Mouse (Mus musculus) R1 (cell line): ENCODE measurements around the gene Zfp1.
"Not testable (repeated sequence)": the region's sequence is repeated elsewhere in the genome, so short reads cannot be mapped to it uniquely, and the experiment has no call there.

ENCODE experiments used
- DNase-seq: peaks from one replicate; pipeline ENCODE4 v3.0.0-alpha.2; 2018; ENCODE audit warnings: low read depth, low spot score

The Zfp1 gene

GRCm38 (mm10) chr8:111624853-111625221 is 18.4 kb upstream of the Zfp1 start:
- DNase-seq: no peak

DNA sequence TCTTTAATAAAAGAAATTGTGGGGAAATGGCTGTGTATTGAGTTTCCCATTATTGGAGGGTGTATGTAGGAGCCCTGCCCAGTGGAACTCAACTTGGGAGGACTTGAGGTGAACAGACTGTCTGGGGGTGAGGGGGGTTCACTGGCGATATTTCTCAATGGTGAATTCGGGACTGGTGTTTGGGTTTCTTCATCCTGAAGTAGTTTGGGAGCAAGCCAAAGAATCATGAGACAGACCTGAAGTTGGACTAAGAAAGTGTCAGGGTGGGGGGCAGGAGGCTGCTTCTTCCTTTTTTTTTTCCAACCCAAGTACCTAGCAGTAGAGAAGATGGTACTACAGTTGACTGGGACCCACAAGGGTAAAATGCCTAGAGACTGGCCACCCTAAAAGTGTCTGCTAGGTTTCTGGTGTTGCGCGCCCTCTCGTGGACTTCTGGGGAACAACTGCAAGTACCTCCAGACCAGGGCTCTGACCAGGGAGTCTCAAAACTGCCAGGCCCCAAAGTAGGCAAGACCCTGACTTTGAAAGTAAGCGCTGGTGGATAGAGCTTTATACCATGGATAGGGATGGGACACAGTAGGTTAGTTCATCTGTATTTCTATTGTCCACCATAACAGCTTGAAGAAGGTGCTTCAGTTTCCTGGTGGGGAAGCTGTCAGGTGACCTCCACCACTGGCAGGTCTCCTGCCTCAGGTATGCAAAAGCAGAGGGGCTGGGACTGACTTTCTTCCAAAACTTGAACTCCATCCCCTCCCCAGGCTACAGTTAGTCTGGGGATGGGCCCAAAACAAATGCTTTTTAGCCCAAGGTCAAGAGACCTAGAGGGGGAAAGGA is 17.3 kb upstream of the Zfp1 start:
- peak; percentile 90 for DNase-seq

DNA sequence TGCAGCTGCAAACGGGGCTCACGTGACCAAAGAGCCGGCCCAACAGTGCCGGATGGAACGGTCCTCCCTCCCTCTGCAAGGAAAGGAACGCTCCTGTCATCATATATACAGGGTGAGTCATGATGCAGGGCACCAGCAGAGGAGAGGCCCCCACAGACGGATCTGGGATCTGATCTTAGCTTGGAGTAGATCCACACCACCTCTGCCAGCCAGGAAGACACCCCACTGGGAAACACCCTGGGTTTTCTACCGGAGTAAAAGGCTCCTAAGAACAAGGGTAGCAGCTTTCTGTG is 16.7 kb upstream of the Zfp1 start:
- DNase-seq: no peak

DNA sequence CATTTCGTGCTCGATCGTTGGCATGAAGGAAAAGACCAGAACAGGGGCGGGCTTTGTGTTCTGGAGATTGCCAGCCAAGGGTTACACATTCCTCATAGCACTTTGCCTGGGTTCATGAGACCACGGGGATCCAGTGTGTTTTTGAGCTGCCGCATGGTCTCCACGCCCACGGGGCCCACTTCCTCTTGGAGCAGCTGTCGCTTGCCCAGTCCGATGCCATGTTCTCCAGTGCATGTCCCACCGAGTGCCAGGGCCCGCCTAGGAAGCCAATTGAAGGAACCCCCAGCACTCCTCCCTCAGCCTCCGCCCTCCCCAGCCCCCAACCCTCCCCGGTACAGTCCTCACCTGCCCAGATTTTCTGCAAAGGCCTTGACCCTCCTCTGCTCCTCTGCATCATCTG is 16.3 kb upstream of the Zfp1 start:
- no peak for DNase-seq

DNA sequence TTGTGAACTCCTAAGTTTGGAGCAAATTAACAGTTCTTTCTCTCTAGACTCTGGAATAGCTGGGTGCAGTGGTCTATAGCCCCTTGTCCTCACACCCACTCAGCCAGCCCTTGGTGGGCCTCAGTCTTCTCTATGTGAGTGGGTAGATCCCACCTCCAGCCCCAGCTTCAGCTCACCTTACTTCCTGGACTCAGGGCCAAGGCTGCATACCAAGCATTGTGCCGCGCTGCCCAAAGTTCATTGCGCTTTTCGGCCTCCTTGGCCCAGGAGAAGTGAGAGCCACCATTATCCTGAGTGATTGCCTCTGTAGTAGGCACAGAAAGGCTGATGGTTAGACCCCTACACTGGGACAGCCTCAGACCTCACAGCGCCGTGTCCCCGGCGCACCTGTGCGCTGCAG is 15.3 kb upstream of the Zfp1 start:
- DNase-seq: no peak

GRCm38 (mm10) chr8:111628401-111628800 is 14.8 kb upstream of the Zfp1 start:
- no peak for DNase-seq

GRCm38 (mm10) chr8:111628894-111629501 is 14.2 kb upstream of the Zfp1 start:
- DNase-seq: no peak

- DNase-seq: no peak
Measured at GRCm38 (mm10) chr8:111630105-111630521, 13.1 kb upstream of the Zfp1 start, which contains the start of gene Ldhd. Ldhd (minus strand) TSS chr8:111630374.

DNA sequence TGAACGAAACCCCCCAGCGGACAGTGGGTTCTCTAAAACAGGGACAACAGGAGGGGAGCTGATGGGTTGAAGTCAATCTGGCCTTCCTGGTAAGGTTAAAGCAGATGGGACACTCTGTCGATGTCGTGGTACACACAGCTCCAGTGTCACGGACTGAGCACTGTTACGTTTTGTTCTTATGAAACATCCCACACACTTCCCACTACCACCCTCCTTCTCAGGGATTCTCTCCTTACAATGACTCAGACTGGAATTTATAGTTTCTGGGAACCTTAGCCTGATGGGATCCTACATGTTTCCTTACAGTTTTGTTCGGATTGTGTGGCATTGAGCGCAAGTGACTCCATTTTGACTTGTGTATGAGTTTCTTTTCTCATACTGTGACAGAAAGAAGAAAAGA is 11.6 kb upstream of the Zfp1 start:
- DNase-seq: no peak

- no peak for DNase-seq
Measured at GRCm38 (mm10) chr8:111632976-111633375, 10.2 kb upstream of the Zfp1 start.

DNA sequence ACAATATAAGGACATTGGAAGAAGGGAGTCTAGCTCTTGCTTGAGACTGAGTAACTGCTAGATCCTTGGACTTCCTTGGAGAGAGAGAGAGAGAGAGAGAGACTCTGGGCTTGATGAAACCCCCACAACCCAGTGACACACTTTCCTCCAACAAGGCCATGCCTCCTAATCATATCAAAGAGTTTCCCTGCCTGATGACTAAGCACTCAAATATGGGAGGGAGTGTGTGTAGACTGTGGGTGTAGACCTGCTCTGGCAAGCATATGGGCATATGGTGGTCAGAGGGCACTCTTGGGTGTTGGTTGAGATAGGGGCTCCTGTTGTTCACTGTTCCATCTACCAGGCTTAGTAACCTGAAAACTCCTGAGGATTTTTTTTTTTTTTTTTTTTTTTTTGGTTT is 5.1 kb upstream of the Zfp1 start:
- no peak for DNase-seq

- no peak for DNase-seq
Measured at GRCm38 (mm10) chr8:111641064-111641463, 2.1 kb upstream of the Zfp1 start.

DNA sequence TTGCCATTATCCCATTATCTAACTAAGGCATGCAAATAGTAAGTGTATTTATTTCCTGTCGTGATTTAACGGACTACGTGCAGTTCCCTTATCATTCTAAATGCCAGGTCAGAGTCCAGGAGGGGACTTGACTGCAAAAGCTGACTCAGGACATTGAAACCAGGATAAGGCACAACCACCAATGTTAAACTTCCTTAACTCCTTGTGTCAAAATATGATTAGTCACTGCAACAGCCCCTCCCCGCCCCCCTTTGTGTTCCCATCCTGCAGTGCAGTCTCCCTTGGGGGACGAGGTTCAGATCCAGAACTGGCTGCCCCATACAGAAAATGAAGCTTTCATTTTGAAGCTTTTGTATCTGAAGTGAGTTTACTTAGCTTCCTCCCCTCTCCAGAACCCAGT is 705 bp upstream of the Zfp1 start:
- no peak for DNase-seq

- DNase-seq: no peak
Measured at GRCm38 (mm10) chr8:111642939-111643263, 300 bp upstream of the Zfp1 start.

DNA sequence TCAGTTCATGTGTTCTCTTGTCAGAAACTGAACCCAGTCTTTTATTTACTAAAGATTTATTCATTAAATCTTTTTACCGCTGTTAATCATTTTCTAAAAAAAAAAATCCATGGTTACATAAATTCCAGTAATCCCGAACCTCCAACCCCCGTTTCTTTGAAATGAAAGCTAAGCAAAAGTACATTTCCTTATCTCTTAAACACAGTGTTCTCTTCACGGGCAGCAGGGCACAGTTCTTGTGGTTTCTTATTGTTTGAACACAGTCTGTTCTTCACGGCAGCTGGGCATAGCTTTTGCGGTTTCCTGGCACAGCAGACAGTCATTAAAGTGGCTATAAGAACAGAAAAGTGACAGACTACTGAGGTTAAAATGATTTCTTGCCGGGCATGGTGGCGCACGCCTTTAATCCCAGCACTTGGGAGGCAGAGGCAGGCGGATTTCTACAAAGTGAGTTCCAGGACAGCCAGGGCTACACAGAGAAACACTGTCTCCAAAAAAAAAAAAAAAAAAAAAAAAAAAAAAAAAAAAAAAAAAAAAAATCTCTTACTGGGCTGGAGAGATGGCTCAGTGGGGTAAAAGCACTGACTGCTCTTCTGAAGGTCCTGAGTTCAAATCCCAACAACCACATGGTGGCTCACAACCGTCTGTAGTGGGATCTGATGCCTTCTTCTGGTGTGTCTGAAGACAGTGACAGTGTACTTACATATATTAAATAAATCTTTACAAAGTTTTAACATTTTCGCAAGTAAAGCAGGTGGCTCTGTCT is 1.3 kb downstream of the Zfp1 start:
- not testable (repeated sequence) for DNase-seq

DNA sequence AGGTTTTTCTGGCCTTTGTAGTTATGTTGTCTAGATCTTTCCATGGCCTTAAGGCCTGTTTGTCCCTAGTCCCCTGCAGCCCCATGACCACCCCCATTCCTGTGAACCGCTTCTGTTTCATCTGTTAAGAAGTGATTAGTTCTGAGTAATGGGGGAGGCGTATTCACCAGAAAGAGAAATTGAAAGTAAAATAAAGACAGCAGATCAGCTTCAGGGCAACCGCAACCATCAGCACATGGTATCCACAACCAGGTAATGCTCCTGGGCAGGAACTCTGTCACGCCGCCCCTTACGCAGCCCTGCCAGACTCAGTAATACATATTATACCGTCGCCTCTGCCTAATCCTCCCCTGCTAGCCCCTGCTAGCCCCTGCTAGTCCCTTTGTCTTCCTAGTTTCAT is 2.5 kb downstream of the Zfp1 start:
- no peak for DNase-seq

GRCm38 (mm10) chr8:111648834-111649233 is 5.6 kb downstream of the Zfp1 start:
- DNase-seq: peak; percentile 94

GRCm38 (mm10) chr8:111650651-111651050 is 7.5 kb downstream of the Zfp1 start:
- peak; percentile 95 for DNase-seq

DNA sequence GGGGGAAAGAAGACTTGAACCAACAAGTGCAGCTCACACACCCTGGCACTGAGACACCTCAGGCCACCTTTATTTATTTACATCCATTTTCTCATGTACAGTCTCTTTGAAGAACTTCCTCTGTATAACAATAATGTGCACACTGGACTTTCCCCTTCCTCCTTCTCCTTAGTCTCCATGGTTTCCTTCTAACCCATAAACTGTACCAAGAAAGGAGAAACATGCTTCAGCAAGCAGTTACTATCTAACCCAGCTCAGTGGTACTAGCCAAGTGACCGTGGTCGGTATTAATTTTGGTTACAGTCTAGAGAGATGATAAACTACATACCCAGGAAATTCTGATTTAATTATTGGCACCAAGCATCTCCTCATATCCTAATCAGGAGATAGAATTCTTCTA is 10.3 kb downstream of the Zfp1 start:
- no peak for DNase-seq

DNA sequence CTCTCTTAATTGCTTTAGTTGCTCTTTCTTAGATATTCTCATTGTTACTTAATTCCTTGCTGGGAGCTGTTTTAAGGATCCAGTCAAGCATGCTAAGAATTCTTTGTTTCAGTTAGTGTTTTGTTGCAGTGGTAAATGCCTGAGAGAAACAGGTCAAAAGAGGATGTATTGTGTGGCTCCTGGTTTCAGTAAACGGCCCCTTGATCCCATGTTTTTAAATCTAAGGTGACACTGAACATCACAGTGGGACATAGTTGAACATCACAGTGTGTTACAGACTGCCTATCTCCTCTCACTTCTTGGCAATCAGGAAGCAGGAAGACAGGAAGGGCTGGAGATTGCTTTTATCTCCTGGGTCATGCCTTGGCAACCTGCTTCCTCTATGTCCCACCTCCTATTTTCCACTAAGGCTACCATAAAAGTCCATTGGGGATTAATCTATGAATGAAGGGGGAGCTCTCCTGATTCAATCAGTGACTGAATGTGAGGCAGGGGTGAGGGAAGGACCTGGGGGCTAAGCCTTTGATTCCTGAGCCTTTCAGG is 14.2 kb downstream of the Zfp1 start:
- peak; percentile 69 for DNase-seq

DNA sequence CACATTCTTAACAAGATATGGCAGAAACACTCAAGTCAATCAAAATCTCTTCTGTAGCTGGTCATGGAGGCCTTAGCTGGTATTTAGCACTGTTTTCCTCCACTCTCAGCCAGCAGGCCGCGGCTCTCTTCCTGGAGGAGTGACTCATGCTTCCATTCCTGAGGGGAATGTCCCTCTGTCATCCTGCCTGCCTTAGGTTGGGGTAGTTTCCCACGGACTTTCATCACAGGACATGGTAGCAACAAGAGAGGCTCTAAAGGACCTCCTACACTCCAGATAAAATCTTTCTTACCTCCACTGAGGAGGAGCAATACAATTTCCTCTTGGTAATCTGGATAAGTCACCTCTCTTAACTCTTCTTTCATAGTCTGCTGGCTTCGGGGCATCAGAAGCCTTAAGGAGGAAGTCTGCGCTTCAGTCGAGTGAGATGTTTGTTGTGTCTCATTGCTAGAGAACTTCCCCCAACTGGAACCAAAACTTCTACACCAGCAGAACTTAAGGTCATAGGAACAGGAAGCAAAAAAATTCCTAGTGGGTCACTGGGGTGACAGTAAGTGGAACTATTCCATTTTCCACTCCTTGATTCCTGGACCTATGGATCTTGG is 15.7 kb downstream of the Zfp1 start:
- DNase-seq: no peak

DNA sequence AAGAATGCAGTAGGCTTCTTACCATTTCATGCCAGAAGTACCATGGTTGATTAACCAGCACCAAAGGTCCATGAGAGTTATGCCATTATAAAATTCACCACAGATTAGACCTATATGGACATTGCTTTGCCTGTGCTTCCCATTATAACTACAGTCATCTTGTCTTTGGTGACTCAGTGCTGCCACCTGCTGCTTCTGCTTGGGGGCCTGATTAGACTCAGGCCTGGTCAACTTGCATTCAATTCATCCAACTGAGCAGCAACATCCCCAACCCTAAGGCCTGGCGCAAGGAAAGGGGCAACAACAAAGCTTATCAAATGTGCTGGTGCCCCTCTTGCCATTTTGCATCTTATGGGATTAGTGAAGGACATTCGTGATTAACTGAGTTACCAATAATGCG is 19.3 kb downstream of the Zfp1 start:
- peak; percentile 71 for DNase-seq
